Mouse (Mus musculus): Measurements from ENCODE around the gene Derl3. TPM values are rescaled to one million over a fixed set of nuclear protein-coding genes. Genes with fewer than 3 reads are reported as not detected.

The Derl3 gene
- polyA plus RNA-seq, 1 experiment from 2014 or later: 1.7 TPM

DNA sequence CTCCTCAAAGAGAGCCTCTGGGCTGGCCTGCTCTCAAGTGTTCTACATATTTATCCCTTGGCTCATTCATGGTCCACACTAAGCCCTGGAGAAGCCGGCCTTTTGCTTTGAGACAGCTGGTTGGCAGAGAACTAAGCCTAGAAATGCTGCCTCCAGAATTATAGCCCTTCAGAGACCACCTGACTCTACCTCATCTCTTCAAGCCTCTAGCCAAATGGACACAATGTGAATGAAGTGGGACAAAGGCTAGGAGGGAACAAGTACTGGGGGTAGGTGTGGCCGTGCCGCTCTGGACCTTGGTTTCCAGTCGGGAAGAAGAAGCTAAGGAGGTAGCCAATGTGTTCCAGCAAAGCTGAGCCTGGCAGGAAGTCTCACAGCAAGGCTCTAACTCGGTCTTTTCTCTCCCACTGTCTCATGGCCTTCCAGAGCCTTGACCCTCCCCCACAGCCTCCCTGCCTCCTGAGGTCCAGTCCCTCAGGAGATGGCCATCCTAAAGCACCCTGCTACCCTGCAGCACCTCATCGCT is 4.9 kb downstream of the Derl3 start:
- Histone ChIP-seq H3K4me2 (ENCODE audit: low read length) (no peak overlapping the region), H3K9ac (ENCODE audit: low read length) (peak overlapping the region; percentile 47; the same call in 1 of the 2 replicates), H3K27me3 (ENCODE audit: control insufficient read depth, insufficient read depth, low read length) (no peaks in the 10 kb centered on the region), H3K36me3 (ENCODE audit: control insufficient read depth, insufficient read depth, low read length) (peaks cover 79% of the 10 kb centered on the region), H3K27ac (replicated peaks in 1 of 2; ENCODE audit: control insufficient read depth in 1 of 2, insufficient read depth in 1 of 2, low read depth in 2 of 2, low read length in 2 of 2) (peak overlapping the region; percentile 65 to 69), H3K9me3 (ENCODE audit: control insufficient read depth, low read length) (no peaks in the 10 kb centered on the region), H3K4me1 (ENCODE audit: control insufficient read depth in 2 of 2, insufficient read depth in 2 of 2, low read length in 2 of 2) (peaks cover 12 to 28% of the 10 kb centered on the region in 2 experiments), H3K4me3 (ENCODE audit: control insufficient read depth in 1 of 2, insufficient read depth in 1 of 2, low read depth in 1 of 2, low read length in 2 of 2) (no peak overlapping the region)
- ATAC-seq (ENCODE audit: insufficient number of reproducible peaks, insufficient read depth, low FRiP score, low read depth): no peak
- WGBS: 72% methylated on average over 6 of the region's 6 CpGs

- Histone ChIP-seq H3K4me1 (ENCODE audit: control insufficient read depth in 2 of 2, insufficient read depth in 2 of 2, low read length in 2 of 2) (peaks cover 10 to 24% of the 10 kb centered on the region in 2 experiments), H3K9ac (ENCODE audit: low read length) (peak overlapping the region; percentile 47; the same call in 1 of the 2 replicates), H3K36me3 (ENCODE audit: control insufficient read depth, insufficient read depth, low read length) (peaks cover 84% of the 10 kb centered on the region), H3K27me3 (ENCODE audit: control insufficient read depth, insufficient read depth, low read length) (no peaks in the 10 kb centered on the region), H3K4me3 (ENCODE audit: control insufficient read depth in 1 of 2, insufficient read depth in 1 of 2, low read depth in 1 of 2, low read length in 2 of 2) (no peak overlapping the region), H3K9me3 (ENCODE audit: control insufficient read depth, low read length) (no peaks in the 10 kb centered on the region), H3K27ac (replicated peaks in 1 of 2; ENCODE audit: control insufficient read depth in 1 of 2, insufficient read depth in 1 of 2, low read depth in 2 of 2, low read length in 2 of 2) (peak overlapping the region; percentile 65 to 69), H3K4me2 (ENCODE audit: low read length) (0 out of 2 replicates have a peak overlapping the region, but pooled peaks have one; percentile 1)
- 26% methylated on average over 3 of the region's 3 CpGs for WGBS
- peak; percentile 49 for ATAC-seq (ENCODE audit: insufficient number of reproducible peaks, insufficient read depth, low FRiP score, low read depth)
Observed at GRCm38 (mm10) chr10:75898846-75899245, 5.6 kb downstream of the Derl3 start.

GRCm38 (mm10) chr10:75904391-75904790 is 11.2 kb downstream of the Derl3 start:
- Histone ChIP-seq H3K4me2 (ENCODE audit: low read length) (no peak overlapping the region), H3K9ac (ENCODE audit: low read length) (no peak overlapping the region), H3K27ac (replicated peaks in 1 of 2; ENCODE audit: control insufficient read depth in 1 of 2, insufficient read depth in 1 of 2, low read depth in 2 of 2, low read length in 2 of 2) (no peak overlapping the region), H3K4me1 (ENCODE audit: control insufficient read depth in 2 of 2, insufficient read depth in 2 of 2, low read length in 2 of 2) (peaks cover 0 to 4% of the 10 kb centered on the region in 2 experiments; a peak in 3 of 4 replicates), H3K27me3 (ENCODE audit: control insufficient read depth, insufficient read depth, low read length) (no peaks in the 10 kb centered on the region), H3K4me3 (ENCODE audit: control insufficient read depth in 1 of 2, insufficient read depth in 1 of 2, low read depth in 1 of 2, low read length in 2 of 2) (no peak overlapping the region), H3K9me3 (ENCODE audit: control insufficient read depth, low read length) (no peaks in the 10 kb centered on the region), H3K36me3 (ENCODE audit: control insufficient read depth, insufficient read depth, low read length) (peaks cover 90% of the 10 kb centered on the region)
- ATAC-seq (ENCODE audit: insufficient number of reproducible peaks, insufficient read depth, low FRiP score, low read depth): no peak
- WGBS: 82% methylated on average over 5 of the region's 5 CpGs

DNA sequence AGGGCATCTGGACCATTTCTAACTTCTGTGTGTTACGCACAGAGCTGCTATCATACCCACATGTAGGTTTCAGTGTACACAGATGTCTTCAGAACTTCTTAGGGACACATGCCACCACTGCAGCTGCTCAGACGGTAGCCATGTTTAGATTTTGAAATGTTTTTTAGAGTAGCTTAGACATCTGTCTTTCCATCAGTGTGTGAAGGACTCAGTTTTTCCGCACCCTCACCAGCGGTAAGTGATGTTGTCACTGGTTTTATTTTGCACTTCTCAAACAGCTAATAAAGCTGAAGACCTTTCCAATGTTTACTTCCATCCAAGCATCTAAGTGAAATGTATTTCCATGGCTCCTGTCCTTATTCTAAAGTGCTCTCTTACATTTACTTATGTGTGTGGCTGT is 13.7 kb downstream of the Derl3 start:
- Histone ChIP-seq H3K9ac (ENCODE audit: low read length) (no peak overlapping the region), H3K9me3 (ENCODE audit: control insufficient read depth, low read length) (no peaks in the 10 kb centered on the region), H3K27ac (replicated peaks in 1 of 2; ENCODE audit: control insufficient read depth in 1 of 2, insufficient read depth in 1 of 2, low read depth in 2 of 2, low read length in 2 of 2) (no peak overlapping the region), H3K27me3 (ENCODE audit: control insufficient read depth, insufficient read depth, low read length) (no peaks in the 10 kb centered on the region), H3K4me1 (ENCODE audit: control insufficient read depth in 2 of 2, insufficient read depth in 2 of 2, low read length in 2 of 2) (no peaks in the 10 kb centered on the region), H3K4me3 (ENCODE audit: control insufficient read depth in 1 of 2, insufficient read depth in 1 of 2, low read depth in 1 of 2, low read length in 2 of 2) (no peak overlapping the region), H3K36me3 (ENCODE audit: control insufficient read depth, insufficient read depth, low read length) (peaks cover 95% of the 10 kb centered on the region), H3K4me2 (ENCODE audit: low read length) (no peak overlapping the region)
- ATAC-seq (ENCODE audit: insufficient number of reproducible peaks, insufficient read depth, low FRiP score, low read depth): no peak
- WGBS: 94% methylated on average over 4 of the region's 4 CpGs

DNA sequence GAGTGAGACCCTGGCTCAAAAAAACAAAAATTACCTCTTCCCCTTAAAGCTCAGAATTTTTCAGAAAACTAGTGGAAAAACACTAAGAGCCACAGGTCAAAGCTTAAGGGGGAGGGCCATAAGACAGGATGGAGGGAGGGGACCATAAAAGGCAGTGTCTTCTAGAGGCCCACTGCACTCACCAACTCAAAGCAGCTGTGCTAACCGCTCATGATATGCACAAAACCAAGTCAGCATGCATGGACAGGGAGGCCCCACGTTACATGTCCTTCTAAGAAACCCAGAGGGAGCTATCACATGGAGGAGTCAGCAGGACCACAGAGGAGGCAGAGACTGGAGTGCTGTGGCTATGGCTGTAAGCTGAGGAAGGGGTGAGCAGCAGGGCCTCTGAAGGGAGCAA is 17.5 kb downstream of the Derl3 start:
- Histone ChIP-seq H3K4me1 (ENCODE audit: control insufficient read depth in 2 of 2, insufficient read depth in 2 of 2, low read length in 2 of 2) (peaks cover 3 to 10% of the 10 kb centered on the region in 2 experiments; a peak in 2 of 4 replicates), H3K27me3 (ENCODE audit: control insufficient read depth, insufficient read depth, low read length) (no peaks in the 10 kb centered on the region), H3K9ac (ENCODE audit: low read length) (no peak overlapping the region), H3K4me2 (ENCODE audit: low read length) (no peak overlapping the region), H3K36me3 (ENCODE audit: control insufficient read depth, insufficient read depth, low read length) (peaks cover 85% of the 10 kb centered on the region), H3K9me3 (ENCODE audit: control insufficient read depth, low read length) (no peaks in the 10 kb centered on the region), H3K4me3 (ENCODE audit: control insufficient read depth in 1 of 2, insufficient read depth in 1 of 2, low read depth in 1 of 2, low read length in 2 of 2) (no peak overlapping the region), H3K27ac (replicated peaks in 1 of 2; ENCODE audit: control insufficient read depth in 1 of 2, insufficient read depth in 1 of 2, low read depth in 2 of 2, low read length in 2 of 2) (no peak overlapping the region)
- no peak for ATAC-seq (ENCODE audit: insufficient number of reproducible peaks, insufficient read depth, low FRiP score, low read depth)
- WGBS: 75% methylated on average over 2 of the region's 2 CpGs

- H3K9ac ChIP-seq (ENCODE audit: low read length): 0 out of 2 replicates have a peak overlapping the region, but pooled peaks have one; percentile 26
- peaks cover 74% of the 10 kb centered on the region for H3K36me3 ChIP-seq (ENCODE audit: control insufficient read depth, insufficient read depth, low read length)
- H3K4me2 ChIP-seq (ENCODE audit: low read length): no peak overlapping the region
- H3K27ac ChIP-seq (replicated peaks in 1 of 2; ENCODE audit: control insufficient read depth in 1 of 2, insufficient read depth in 1 of 2, low read depth in 2 of 2, low read length in 2 of 2): no peak overlapping the region
- WGBS: 39% methylated on average over 6 of the region's 6 CpGs
- no peak for ATAC-seq (ENCODE audit: insufficient number of reproducible peaks, insufficient read depth, low FRiP score, low read depth)
- no peaks in the 10 kb centered on the region for H3K9me3 ChIP-seq (ENCODE audit: control insufficient read depth, low read length)
- no peaks in the 10 kb centered on the region for H3K27me3 ChIP-seq (ENCODE audit: control insufficient read depth, insufficient read depth, low read length)
- H3K4me1 ChIP-seq (ENCODE audit: control insufficient read depth in 2 of 2, insufficient read depth in 2 of 2, low read length in 2 of 2): peaks cover 3 to 12% of the 10 kb centered on the region in 2 experiments; a peak in 2 of 4 replicates
- no peak overlapping the region for H3K4me3 ChIP-seq (ENCODE audit: control insufficient read depth in 1 of 2, insufficient read depth in 1 of 2, low read depth in 1 of 2, low read length in 2 of 2)
Observed at GRCm38 (mm10) chr10:75913013-75913589, 19.9 kb downstream of the Derl3 start.

DNA sequence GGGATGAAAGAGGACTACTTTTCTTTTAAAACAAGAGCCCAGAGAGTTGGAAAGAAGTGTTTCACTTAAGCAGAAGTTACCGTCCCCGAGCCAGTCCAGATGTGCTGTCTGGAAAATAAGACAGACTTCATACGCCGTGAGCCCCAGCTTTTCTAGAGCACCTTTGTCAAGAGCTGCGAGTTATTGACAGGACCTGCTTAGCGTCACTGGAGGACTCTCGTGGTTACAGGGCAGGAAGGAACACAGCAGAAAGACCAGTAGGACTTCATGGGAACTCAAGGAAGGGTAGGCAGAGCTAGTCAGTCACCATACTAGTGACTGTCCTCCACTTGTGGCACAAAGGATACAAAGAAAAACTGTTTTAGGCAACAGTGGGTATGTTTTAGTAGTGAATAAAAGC is 22.3 kb downstream of the Derl3 start:
- no peak overlapping the region for H3K9ac ChIP-seq (ENCODE audit: low read length)
- H3K27me3 ChIP-seq (ENCODE audit: control insufficient read depth, insufficient read depth, low read length): no peaks in the 10 kb centered on the region
- no peak for ATAC-seq (ENCODE audit: insufficient number of reproducible peaks, insufficient read depth, low FRiP score, low read depth)
- no peak overlapping the region for H3K4me3 ChIP-seq (ENCODE audit: control insufficient read depth in 1 of 2, insufficient read depth in 1 of 2, low read depth in 1 of 2, low read length in 2 of 2)
- H3K27ac ChIP-seq (replicated peaks in 1 of 2; ENCODE audit: control insufficient read depth in 1 of 2, insufficient read depth in 1 of 2, low read depth in 2 of 2, low read length in 2 of 2): no peak overlapping the region
- H3K4me2 ChIP-seq (ENCODE audit: low read length): no peak overlapping the region
- H3K4me1 ChIP-seq (ENCODE audit: control insufficient read depth in 2 of 2, insufficient read depth in 2 of 2, low read length in 2 of 2): peaks cover 4 to 33% of the 10 kb centered on the region in 2 experiments
- H3K36me3 ChIP-seq (ENCODE audit: control insufficient read depth, insufficient read depth, low read length): peaks cover 68% of the 10 kb centered on the region
- no peaks in the 10 kb centered on the region for H3K9me3 ChIP-seq (ENCODE audit: control insufficient read depth, low read length)
- 42% methylated on average over 7 of the region's 7 CpGs for WGBS
